Mouse (Mus musculus): ENCODE measurements around the gene Hs3st3a1. TPM values are rescaled to one million over a fixed set of nuclear protein-coding genes. Genes with fewer than 3 reads are reported as not detected.

Gene Hs3st3a1
- total and polyA plus RNA-seq, 3 experiments: 0.31 to 0.45 (median 0.35) TPM

DNA sequence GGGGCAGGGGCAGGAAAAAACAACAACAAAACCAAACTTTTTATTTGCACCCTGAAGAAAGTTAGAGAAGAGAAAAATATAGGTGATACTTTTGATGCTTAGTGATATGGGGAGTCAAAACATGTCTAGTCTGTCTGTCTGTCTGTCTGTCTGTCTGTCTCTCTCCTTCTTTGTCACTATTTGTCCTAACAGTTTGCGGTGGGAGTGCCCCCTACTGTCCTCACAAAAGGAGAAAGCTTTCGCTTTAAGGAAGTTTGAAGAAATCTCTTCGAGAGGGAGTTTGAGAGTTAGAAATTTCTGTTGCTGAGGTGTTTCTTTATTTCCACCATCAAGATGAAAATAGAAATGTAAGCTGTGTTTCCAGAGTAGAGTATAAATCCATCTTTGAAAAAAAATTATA is 3.8 kb downstream of the Hs3st3a1 start:
- Histone ChIP-seq H3K79me2 (replicated peaks; ENCODE audit: control insufficient read depth, insufficient read depth, low read length) (no peaks in the 10 kb centered on the region), H3K4me1 (ENCODE audit: control insufficient read depth, insufficient read depth, low read length) (no peaks in the 10 kb centered on the region; the same call in 1 of the 2 replicates), H3K4me3 (no peak overlapping the region), H3K36me3 (ENCODE audit: control insufficient read depth, insufficient read depth, low read length) (no peaks in the 10 kb centered on the region), H3K27me3 (ENCODE audit: control insufficient read depth, insufficient read depth, low read length) (peaks cover 9% of the 10 kb centered on the region), H3K27ac (no peak overlapping the region), H3K9ac (ENCODE audit: low read depth, low read length) (no peak overlapping the region)
- no peak for DNase-seq
- intact Hi-C loops (cut with DNase I): no loop called here
- WGBS: 48% methylated on average over 3 of the region's 3 CpGs
- no peak for TF ChIP-seq EP300 (IDR thresholded peaks at IDR 0.05; ENCODE audit: insufficient read depth, low read depth, low read length)
- peak; percentile 19 for TF ChIP-seq CTCF (IDR thresholded peaks at IDR 0.05)
- no peak for TF ChIP-seq POLR2A (IDR thresholded peaks at IDR 0.05; ENCODE audit: insufficient read depth, low read depth, low read length)

DNA sequence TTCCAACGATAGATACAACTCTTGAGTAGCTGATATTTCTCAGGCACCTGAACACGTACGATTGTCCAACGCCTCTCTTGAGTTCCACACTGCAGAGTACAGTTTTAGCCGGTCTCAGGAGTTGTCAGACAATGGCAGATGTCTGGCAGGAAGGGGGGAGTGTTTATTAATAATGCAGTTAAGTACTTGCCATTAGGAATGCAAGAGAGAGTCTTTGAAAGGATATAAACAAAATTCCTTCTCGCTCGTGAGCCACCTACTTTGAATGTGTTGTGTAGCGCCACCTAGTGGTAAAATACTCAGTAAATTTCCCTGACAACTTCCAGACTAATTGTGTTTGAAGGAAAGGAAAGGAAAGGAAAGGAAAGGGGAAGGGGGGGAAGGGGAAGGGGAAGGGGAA is 7.0 kb downstream of the Hs3st3a1 start:
- intact Hi-C loops (cut with DNase I): loop anchor here (2.0 to 5.0 kb wide), 2 partner anchors 275 to 521 kb away; no protein-coding TSS in a partner anchor
- no peak overlapping the region for H3K4me3 ChIP-seq
- no peaks in the 10 kb centered on the region for H3K36me3 ChIP-seq (ENCODE audit: control insufficient read depth, insufficient read depth, low read length)
- TF ChIP-seq POLR2A (IDR thresholded peaks at IDR 0.05; ENCODE audit: insufficient read depth, low read depth, low read length) (no peak), EP300 (IDR thresholded peaks at IDR 0.05; ENCODE audit: insufficient read depth, low read depth, low read length) (no peak), CTCF (IDR thresholded peaks at IDR 0.05) (peak; percentile 63)
- no peaks in the 10 kb centered on the region for H3K79me2 ChIP-seq (replicated peaks; ENCODE audit: control insufficient read depth, insufficient read depth, low read length)
- H3K9ac ChIP-seq (ENCODE audit: low read depth, low read length): no peak overlapping the region
- H3K27ac ChIP-seq: no peak overlapping the region
- H3K4me1 ChIP-seq (ENCODE audit: control insufficient read depth, insufficient read depth, low read length): no peaks in the 10 kb centered on the region; the same call in 1 of the 2 replicates
- 15% methylated on average over 8 of the region's 8 CpGs for WGBS
- H3K27me3 ChIP-seq (ENCODE audit: control insufficient read depth, insufficient read depth, low read length): no peaks in the 10 kb centered on the region; the same call in 1 of the 2 replicates
- no peak for DNase-seq

- Histone ChIP-seq H3K4me1 (ENCODE audit: control insufficient read depth, insufficient read depth, low read length) (no peaks in the 10 kb centered on the region; the same call in 1 of the 2 replicates), H3K4me3 (no peak overlapping the region), H3K36me3 (ENCODE audit: control insufficient read depth, insufficient read depth, low read length) (no peaks in the 10 kb centered on the region), H3K79me2 (replicated peaks; ENCODE audit: control insufficient read depth, insufficient read depth, low read length) (no peaks in the 10 kb centered on the region), H3K27me3 (ENCODE audit: control insufficient read depth, insufficient read depth, low read length) (no peaks in the 10 kb centered on the region; the same call in 1 of the 2 replicates), H3K27ac (no peak overlapping the region), H3K9ac (ENCODE audit: low read depth, low read length) (no peak overlapping the region)
- no peak for DNase-seq
- TF ChIP-seq POLR2A (IDR thresholded peaks at IDR 0.05; ENCODE audit: insufficient read depth, low read depth, low read length) (no peak), CTCF (IDR thresholded peaks at IDR 0.05) (no peak), EP300 (IDR thresholded peaks at IDR 0.05; ENCODE audit: insufficient read depth, low read depth, low read length) (no peak)
- intact Hi-C loops (cut with DNase I): loop anchor here (2.0 to 5.0 kb wide), 2 partner anchors 275 to 522 kb away; no protein-coding TSS in a partner anchor
- 50% methylated on average over 3 of the region's 3 CpGs for WGBS
Measured at GRCm38 (mm10) chr11:64442701-64443100, 7.6 kb downstream of the Hs3st3a1 start.

GRCm38 (mm10) chr11:64445227-64445626 is 10.1 kb downstream of the Hs3st3a1 start:
- Histone ChIP-seq H3K4me3 (no peak overlapping the region), H3K36me3 (ENCODE audit: control insufficient read depth, insufficient read depth, low read length) (no peaks in the 10 kb centered on the region), H3K9ac (ENCODE audit: low read depth, low read length) (no peak overlapping the region), H3K79me2 (replicated peaks; ENCODE audit: control insufficient read depth, insufficient read depth, low read length) (no peaks in the 10 kb centered on the region), H3K27ac (no peak overlapping the region), H3K27me3 (ENCODE audit: control insufficient read depth, insufficient read depth, low read length) (no peaks in the 10 kb centered on the region; the same call in 1 of the 2 replicates), H3K4me1 (ENCODE audit: control insufficient read depth, insufficient read depth, low read length) (no peaks in the 10 kb centered on the region; the same call in 1 of the 2 replicates)
- TF ChIP-seq CTCF (IDR thresholded peaks at IDR 0.05): no peak
- no peak for TF ChIP-seq POLR2A (IDR thresholded peaks at IDR 0.05; ENCODE audit: insufficient read depth, low read depth, low read length)
- TF ChIP-seq EP300 (IDR thresholded peaks at IDR 0.05; ENCODE audit: insufficient read depth, low read depth, low read length): no peak
- DNase-seq: no peak
- intact Hi-C loops (cut with DNase I): no loop called here
- WGBS: 61% methylated on average over 1 of the region's 1 CpGs

- WGBS: 67% methylated on average over 9 of the region's 9 CpGs
- H3K4me1 ChIP-seq (ENCODE audit: control insufficient read depth, insufficient read depth, low read length): no peaks in the 10 kb centered on the region
- H3K79me2 ChIP-seq (replicated peaks; ENCODE audit: control insufficient read depth, insufficient read depth, low read length): no peaks in the 10 kb centered on the region
- no peak overlapping the region for H3K9ac ChIP-seq (ENCODE audit: low read depth, low read length)
- no peak overlapping the region for H3K27ac ChIP-seq
- H3K36me3 ChIP-seq (ENCODE audit: control insufficient read depth, insufficient read depth, low read length): no peaks in the 10 kb centered on the region
- intact Hi-C loops (cut with DNase I): no loop called here
- H3K27me3 ChIP-seq (ENCODE audit: control insufficient read depth, insufficient read depth, low read length): no peaks in the 10 kb centered on the region
- TF ChIP-seq EP300 (IDR thresholded peaks at IDR 0.05; ENCODE audit: insufficient read depth, low read depth, low read length) (no peak), POLR2A (IDR thresholded peaks at IDR 0.05; ENCODE audit: insufficient read depth, low read depth, low read length) (no peak)
- no peak overlapping the region for H3K4me3 ChIP-seq
- no peak for DNase-seq
Measured at GRCm38 (mm10) chr11:64448586-64449315, 13.6 kb downstream of the Hs3st3a1 start.

DNA sequence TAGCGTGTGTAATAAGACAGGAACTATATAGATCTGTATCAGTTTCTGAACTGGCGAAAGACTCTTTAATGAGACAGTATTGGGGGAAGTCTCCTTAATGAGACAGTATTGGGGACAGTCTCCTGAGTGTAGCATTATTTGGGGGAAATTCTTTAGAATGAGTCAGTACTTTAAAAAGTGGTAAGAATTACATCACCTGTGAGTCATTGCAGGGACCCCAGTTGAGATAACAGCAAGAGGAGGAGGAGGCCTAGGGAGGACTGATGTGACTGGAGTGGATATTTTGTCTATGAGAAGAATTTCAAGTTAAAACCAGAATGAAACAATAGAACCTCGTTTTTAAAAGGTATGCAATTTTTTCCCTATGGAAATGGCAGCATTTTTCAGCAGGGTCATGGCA is 26.6 kb downstream of the Hs3st3a1 start:
- no peak for TF ChIP-seq POLR2A (IDR thresholded peaks at IDR 0.05; ENCODE audit: insufficient read depth, low read depth, low read length)
- no peak for TF ChIP-seq CTCF (IDR thresholded peaks at IDR 0.05)
- TF ChIP-seq EP300 (IDR thresholded peaks at IDR 0.05; ENCODE audit: insufficient read depth, low read depth, low read length): no peak
- Histone ChIP-seq H3K27me3 (ENCODE audit: control insufficient read depth, insufficient read depth, low read length) (no peaks in the 10 kb centered on the region), H3K4me3 (no peak overlapping the region), H3K36me3 (ENCODE audit: control insufficient read depth, insufficient read depth, low read length) (no peaks in the 10 kb centered on the region), H3K9ac (ENCODE audit: low read depth, low read length) (no peak overlapping the region), H3K79me2 (replicated peaks; ENCODE audit: control insufficient read depth, insufficient read depth, low read length) (no peaks in the 10 kb centered on the region), H3K4me1 (ENCODE audit: control insufficient read depth, insufficient read depth, low read length) (no peaks in the 10 kb centered on the region), H3K27ac (no peak overlapping the region)
- intact Hi-C loops (cut with DNase I): no loop called here
- WGBS: 57% methylated on average over 3 of the region's 3 CpGs
- no peak for DNase-seq
